Mouse (Mus musculus) lung, postnatal 4 days (tissue): ENCODE measurements around the gene Tsen34.

Source experiments
- DNase-seq, 2 experiments: peaks; one replicate each; pipeline ENCODE4 v3.0.0; 2021

Gene Tsen34

GRCm38 (mm10) chr7:3692382-3692986 lies at the start of gene Tsen34:
Gene Tsen34, plus strand, starts transcription at chr7:3692863.
- DNase-seq: no peak

DNA sequence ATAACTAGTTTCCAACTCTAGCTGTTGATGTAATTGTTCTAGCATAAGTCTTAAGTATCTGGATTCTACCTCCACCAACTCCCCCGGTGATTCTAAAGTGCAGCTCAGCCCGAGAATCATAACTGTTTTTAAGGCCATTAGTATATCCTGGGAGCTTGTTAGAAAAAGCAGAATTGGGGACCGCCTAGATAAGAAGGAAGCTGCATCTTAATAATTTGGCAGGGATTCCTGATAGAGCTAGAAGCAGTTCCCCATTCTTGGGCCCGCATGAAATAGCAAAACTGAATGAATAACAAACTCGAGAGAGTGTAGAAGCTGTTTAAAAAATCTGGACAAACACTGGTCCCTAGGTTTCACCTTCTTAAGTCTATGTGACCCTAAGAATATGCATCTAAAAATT lies 49.3 kb upstream of the Tsen34 start:
- no peak for DNase-seq

- DNase-seq: no peak
These were observed 48.8 kb upstream of the Tsen34 start for GRCm38 (mm10) chr7:3643843-3644242.

GRCm38 (mm10) chr7:3644348-3644671 lies 48.4 kb upstream of the Tsen34 start:
- DNase-seq: peak in 1 of 2 experiments; percentile 15

GRCm38 (mm10) chr7:3644672-3645487 lies 47.8 kb upstream of the Tsen34 start, which contains the start of gene Cnot3:
Gene Cnot3, plus strand, starts transcription at chr7:3645268.
- peak; percentile 98 to 100 for DNase-seq

- DNase-seq: no peak
These were observed 47.1 kb upstream of the Tsen34 start for GRCm38 (mm10) chr7:3645488-3646025.

DNA sequence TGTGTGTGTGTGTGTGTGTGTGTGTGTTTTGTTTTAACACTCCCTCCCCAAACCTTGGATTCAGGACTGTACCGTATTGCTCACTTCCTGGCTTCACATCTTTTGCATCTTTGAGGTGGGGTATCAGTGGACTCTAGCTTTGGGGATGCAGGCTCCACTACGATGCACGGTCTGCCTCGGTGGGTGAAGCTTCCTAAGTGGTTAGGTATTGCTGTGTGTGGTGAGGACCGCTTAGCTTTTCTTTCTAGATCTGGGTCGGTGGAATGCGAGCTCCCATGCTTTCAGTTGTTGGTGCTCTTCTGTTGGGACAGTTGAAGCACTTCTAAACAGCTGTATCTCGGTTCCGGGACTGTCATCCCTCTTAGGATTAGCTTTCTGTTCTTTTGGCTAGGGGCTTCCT lies 46.5 kb upstream of the Tsen34 start:
- DNase-seq: no peak

DNA sequence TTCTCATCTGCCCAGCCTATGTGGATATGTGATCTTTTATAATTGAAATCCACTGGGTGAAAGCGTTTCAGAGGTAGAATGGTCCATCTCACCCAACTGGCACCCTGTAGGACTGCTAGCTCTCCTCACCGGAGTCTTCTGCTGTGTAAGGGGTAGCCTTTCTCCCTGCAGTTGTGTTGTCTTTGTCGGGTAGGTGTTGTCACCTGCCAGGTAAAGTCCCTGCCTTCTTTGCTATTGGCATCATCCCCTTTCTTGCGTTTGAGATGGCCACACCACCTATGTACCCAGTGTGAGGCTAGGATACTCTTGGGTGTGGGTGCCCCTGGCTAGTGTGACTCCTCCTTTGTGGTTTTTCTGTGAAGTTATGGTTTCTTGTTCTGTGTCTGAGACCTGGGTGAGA lies 46.0 kb upstream of the Tsen34 start:
- DNase-seq: no peak

DNA sequence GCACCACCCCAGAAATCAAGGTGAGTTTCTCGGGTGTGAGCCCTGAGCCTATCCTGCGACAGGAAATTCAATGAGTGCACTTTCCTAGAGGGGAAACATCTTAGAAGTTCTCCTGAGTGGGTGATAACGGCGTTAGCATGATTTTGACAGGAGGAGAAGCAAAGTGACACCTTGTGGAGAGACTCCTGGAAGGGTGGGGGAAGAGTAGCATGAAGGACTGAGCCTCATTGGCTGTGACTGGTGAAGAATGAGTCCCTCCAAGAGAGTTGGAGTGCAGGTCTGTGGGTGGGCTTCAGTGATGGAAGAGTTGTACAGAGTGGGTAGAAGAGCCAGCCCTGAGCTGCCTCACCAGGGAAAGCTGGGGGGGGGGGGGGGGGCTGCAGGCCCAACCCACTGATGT lies 35.7 kb upstream of the Tsen34 start:
- no peak for DNase-seq

DNA sequence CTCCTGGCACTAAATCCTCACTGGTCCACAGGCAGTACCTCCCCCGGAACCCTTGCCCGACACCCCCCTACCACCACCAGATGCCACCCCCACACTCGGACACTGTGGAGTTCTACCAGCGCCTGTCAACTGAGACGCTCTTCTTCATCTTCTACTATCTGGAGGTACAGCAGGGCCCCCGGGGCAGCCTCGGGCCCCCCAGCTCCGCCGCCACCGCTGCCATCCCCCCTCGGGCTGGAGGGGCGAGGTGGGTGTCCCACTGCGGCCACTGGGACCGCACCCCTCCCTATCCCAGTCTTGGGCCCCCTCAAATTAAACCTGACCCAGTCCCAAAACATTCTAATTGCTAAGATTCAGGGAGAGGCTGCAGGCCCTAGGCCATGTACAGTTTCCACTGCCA lies 34.1 kb upstream of the Tsen34 start:
- no peak for DNase-seq

GRCm38 (mm10) chr7:3664524-3665214 lies 28.0 kb upstream of the Tsen34 start:
- peak in 1 of 2 experiments; percentile 33 for DNase-seq

DNA sequence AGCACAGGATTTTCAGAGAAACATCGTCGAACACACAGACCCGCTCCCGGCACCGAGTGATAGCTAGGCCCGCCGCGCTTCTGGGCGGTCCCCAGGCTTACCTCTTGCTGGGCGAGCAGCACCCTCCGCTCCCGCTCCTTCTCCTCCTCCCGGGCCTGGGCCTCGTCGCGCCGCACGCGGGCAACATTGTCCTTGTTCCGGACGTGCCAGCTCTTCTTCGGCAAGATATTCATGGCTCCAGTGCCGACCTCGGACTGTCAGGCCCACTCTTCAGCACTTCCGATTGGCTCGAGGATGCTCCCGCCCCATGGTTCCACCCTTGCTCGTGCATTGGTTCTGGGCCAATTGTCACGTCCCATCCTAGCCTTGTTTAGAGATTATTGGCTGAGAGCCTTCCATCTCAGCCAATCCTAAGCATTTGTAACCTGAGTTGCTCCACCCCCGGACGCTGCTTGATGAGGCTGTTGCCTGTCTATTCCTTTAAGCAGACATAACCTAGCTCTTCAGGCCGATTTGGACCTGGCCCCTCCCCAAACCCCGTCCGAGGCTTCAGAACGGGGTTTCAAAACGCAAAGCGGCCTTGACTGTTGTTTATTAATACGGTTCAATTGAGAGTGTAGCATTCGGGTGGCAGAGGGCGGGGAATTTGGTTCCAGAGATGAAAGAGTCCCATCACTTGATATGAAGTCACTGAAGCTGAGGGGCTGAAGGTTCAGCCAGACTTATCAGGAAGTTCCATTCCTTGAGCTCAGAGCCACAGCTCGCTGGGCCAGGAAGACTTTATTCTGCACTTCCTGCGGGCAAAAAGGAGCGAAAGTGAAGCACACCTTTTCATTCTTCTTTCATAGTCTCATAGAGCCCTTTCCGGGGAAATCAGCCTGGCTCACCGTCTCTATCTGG lies 27.2 kb upstream of the Tsen34 start, which contains the start of gene Leng1:
Gene Leng1 (minus strand): TSS at position 626 of the 900 bp plus-strand sequence.
- peak; percentile 97 for DNase-seq

DNA sequence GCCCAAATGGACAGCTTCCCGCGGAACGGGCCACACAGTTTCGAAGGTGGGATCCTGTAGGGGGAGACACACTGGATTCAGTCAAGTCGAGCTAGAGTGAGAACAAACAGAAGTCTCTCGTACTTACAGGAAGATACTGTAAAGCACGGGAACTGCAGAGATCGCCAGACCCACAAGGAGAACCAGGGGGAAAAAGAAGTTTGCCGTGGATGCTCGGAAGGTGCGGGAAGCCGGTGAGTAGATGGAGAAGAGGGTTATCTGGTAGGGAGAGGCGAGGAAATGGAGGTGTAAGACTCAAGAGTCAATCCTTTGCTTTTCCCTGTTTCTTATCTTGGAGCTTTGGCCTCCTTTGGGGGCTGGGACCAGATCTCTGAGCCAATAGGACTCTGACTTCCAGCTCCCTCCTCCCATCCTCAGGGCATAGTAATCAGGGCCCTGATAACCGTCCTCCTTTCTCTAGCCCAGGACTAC lies 25.7 kb upstream of the Tsen34 start:
- peak in 1 of 2 experiments; percentile 34 for DNase-seq

DNA sequence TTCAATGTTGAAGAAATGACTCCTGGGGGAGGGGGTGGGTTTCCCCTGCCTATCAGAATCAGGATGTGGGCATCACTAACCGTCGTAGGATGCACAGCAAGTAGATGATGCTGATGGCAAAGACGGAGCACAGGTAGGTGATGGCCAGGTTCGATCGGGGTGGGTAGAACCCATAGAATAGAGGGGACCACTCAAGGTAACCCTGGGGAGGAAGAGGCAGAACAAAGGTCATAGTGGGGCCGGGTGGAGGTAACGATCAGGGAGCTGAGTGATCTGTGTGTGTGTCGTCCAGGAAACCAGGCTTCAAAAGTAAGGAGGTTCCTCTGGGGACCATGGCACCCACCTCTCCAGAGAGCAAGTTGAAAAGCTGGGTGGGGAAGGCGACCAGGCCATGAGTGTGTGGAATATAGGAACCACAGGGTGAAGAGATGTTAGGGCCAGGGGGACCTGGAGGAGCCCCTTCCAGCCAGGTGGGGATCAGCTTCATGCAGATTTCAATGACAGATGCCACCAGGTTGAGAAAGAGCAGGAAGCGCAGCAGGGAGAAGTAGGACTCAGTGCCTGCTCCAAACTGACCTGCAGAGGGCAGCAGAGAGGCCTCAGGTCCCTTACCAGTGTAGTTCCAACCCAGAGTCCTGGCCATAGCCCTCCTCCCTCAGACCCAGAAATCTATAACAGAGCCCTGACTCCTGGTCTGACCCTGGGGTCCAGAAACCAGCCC lies 18.0 kb upstream of the Tsen34 start:
- DNase-seq: peak; percentile 80 to 87

DNA sequence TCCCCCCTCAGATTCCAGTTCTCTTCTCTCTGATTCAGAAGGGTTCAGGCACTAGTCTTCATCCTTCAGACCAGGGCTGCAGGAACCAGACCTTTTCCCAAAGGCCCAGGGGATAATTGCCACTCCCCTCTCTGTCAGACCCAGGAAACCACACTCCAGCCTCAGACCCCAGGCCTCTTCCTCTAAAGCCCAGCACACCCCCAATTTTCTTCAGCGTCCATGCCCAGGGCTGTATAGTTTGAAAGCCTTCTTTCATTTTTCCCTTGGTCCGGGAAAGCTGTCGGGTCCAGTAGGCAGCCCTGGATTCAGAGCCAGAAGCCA lies 17.5 kb upstream of the Tsen34 start:
- DNase-seq: no peak

GRCm38 (mm10) chr7:3676371-3676770 lies 16.3 kb upstream of the Tsen34 start:
- DNase-seq: no peak

GRCm38 (mm10) chr7:3677342-3677741 lies 15.3 kb upstream of the Tsen34 start, which contains the start of gene Tmc4:
Gene Tmc4, minus strand, starts transcription at chr7:3677553.
- DNase-seq: peak; percentile 61 to 66

- DNase-seq: no peak
These were observed 8.6 kb upstream of the Tsen34 start for GRCm38 (mm10) chr7:3683908-3684550.

GRCm38 (mm10) chr7:3684698-3685097 lies 8.0 kb upstream of the Tsen34 start:
- DNase-seq: no peak

DNA sequence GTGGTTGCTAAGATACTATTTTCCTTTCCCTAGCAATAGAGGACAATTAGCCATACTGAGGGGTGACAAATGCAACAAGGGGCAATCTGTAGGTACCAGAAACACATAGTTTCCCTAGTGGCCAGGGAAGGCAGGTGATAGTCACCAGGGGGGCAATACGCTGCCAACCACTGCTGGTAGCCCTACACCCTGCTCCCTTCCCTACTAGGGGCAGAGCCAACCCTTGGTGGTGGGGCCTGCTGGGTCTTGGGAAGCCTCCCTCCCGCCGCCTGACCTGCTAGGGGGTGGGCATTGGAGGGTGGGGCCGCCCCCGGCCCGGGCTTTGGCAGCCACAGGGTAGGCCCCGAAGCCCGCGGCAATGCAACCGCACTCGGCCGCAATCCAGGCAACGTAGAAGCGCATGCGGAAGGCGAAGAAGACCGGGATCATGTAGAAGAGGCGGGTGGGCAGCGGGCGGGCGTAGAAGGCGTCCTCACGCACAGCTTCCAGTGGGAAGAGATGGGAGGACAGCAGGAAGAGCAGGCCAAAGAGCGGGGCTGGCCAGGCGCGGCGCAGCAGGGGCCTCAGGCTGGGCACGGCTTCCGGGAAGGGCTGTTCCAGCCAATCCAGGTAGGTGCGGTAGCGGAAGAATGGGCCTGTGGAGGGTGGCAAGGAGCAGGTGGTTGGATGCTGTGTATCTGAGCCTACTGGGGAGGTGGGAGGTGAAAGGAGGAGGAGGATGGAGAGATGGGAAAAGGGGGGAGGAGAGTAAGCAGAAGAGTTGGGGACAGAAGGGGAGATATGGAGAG lies 7.1 kb upstream of the Tsen34 start:
- no peak for DNase-seq
